Mouse (Mus musculus) spleen, postnatal 10 days (tissue): ENCODE results near the gene Olfr142.
"Not testable (repeated sequence)": the region's sequence is repeated elsewhere in the genome, so short reads cannot be mapped to it uniquely, and the experiment has no call there.

ENCODE experiments used
- DNase-seq, 2 experiments: peaks; one replicate each; pipeline ENCODE4 v3.0.0; 2021 to 2022; ENCODE audit warnings: low spot score in 2 of 2

Gene Olfr142

GRCm38 (mm10) chr2:90257492-90257891 is at the start of gene Olfr142:
Olfr142 (minus strand) TSS chr2:90257592.
- no peak for DNase-seq

GRCm38 (mm10) chr2:90292741-90293140 is 35.3 kb upstream of the Olfr142 start, which contains the start of gene Olfr1272:
Olfr1272 (minus strand) TSS chr2:90292841.
- DNase-seq: no peak

GRCm38 (mm10) chr2:90270932-90271331 is 13.5 kb upstream of the Olfr142 start, which contains the start of gene Olfr1271:
Olfr1271 (minus strand) TSS chr2:90271032.
- DNase-seq: no peak

- DNase-seq: not testable (repeated sequence)
Measured at GRCm38 (mm10) chr2:90224393-90224792, 33.0 kb downstream of the Olfr142 start, which contains the start of gene Olfr1506. Olfr1506 (minus strand) TSS chr2:90224493.
